Mouse (Mus musculus) G1E (cell line): ENCODE data around the gene Slc35a3. TPM values are rescaled to one million over a fixed set of nuclear protein-coding genes. Genes with fewer than 3 reads are reported as not detected.
"Not testable (repeated sequence)": the region's sequence is repeated elsewhere in the genome, so short reads cannot be mapped to it uniquely, and the experiment has no call there.

Source experiments
- ATAC-seq: 2 replicates; pipeline ENCODE4 v1.8.0; 2016; ENCODE audit warnings: mild to moderate bottlenecking; ENCODE audit not compliant: insufficient number of reproducible peaks, poor library complexity, low FRiP score, severe bottlenecking; ENCODE audit errors: extremely low read depth
- DNase-seq: peaks from one replicate; pipeline ENCODE4 v3.0.0; 2012; ENCODE audit warnings: low spot score
- H3K27me3 ChIP-seq: 2 replicates; pipeline ENCODE4 v1.6.1; 2012; ENCODE audit warnings: mild to moderate bottlenecking, low read length, inconsistent platforms; ENCODE audit not compliant: insufficient read depth
- H3K36me3 ChIP-seq: replicated peaks from 2 replicates; pipeline ENCODE3; 2012; ENCODE audit warnings: mild to moderate bottlenecking, inconsistent platforms
- H3K4me1 ChIP-seq: 2 replicates; pipeline ENCODE4 v1.6.1; 2012; ENCODE audit warnings: low read depth, low read length, inconsistent platforms, mixed read lengths; ENCODE audit not compliant: insufficient read depth
- H3K4me3 ChIP-seq: 2 replicates; pipeline ENCODE4 v1.5.1; 2012; ENCODE audit warnings: low read depth, mild to moderate bottlenecking, inconsistent platforms, low read length, moderate library complexity, mixed read lengths
- H3K9me3 ChIP-seq: replicated peaks from 2 replicates; pipeline ENCODE4 v1.6.1; 2012; ENCODE audit warnings: inconsistent platforms
- CTCF ChIP-seq: IDR thresholded peaks from 2 replicates; pipeline ENCODE4 v1.5.1; 2012; ENCODE audit warnings: low read depth, low read length, inconsistent platforms, mixed read lengths
- GATA1 ChIP-seq: IDR thresholded peaks from 2 replicates; pipeline ENCODE4 v1.6.1; 2012; ENCODE audit warnings: borderline replicate concordance, low read length, inconsistent platforms, mixed read lengths
- GATA2 ChIP-seq: IDR thresholded peaks from 2 replicates; pipeline ENCODE4 v1.6.1; 2012; ENCODE audit warnings: low read depth, low read length, inconsistent platforms, borderline replicate concordance
- POLR2AphosphoS5 ChIP-seq: IDR thresholded peaks from 2 replicates; pipeline ENCODE4 v1.6.1; 2012; ENCODE audit warnings: low read depth, low read length, inconsistent platforms; ENCODE audit not compliant: insufficient replicate concordance
- TAL1 ChIP-seq: conservative IDR thresholded peaks from 2 replicates; pipeline ENCODE4 v1.6.1; 2012; ENCODE audit warnings: low read depth, low read length, inconsistent platforms, mixed read lengths
- polyA plus RNA-seq: library from polyadenylated mRNA; stranded (reverse); fragments of >175 nt; gene quantifications from 2 replicates; pipeline ENCODE4 v1.2.3, GENCODE M21; 2012
- total RNA-seq, 2 experiments: library from RNA; stranded (forward) in 1 of 2; stranded (reverse) in 1 of 2; fragments of 200-1000 nt in 1 of 2; fragments of >200 nt in 1 of 2; fragmentation: Nextera tagmentation in 1 of 2; gene quantifications; 2 replicates each; pipeline ENCODE4 v1.2.3; 2014 to 2017

The Slc35a3 gene
- total and polyA plus RNA-seq, 3 experiments, result 13.4 to 60.9 (median 54.6) TPM

GRCm38 (mm10) chr3:116662463-116662863 is 50.2 kb downstream of the Slc35a3 start, which contains the start of gene Mfsd14a:
Gene Mfsd14a, minus strand, starts transcription at chr3:116662677.
- DNase-seq (peak; percentile 92), ATAC-seq (peak; percentile 89)
- TF ChIP-seq GATA2 (no peak), CTCF (no peak), TAL1 (no peak), POLR2AphosphoS5 (no peak), GATA1 (no peak)
- Histone ChIP-seq H3K27me3 (no peaks in the 10 kb centered on the region), H3K36me3 (peaks cover 49% of the 10 kb centered on the region), H3K9me3 (no peaks in the 10 kb centered on the region), H3K4me3 (peak within 1 kb of the TSS; percentile 99), H3K4me1 (peaks cover 40% of the 10 kb centered on the region)

- TF ChIP-seq POLR2AphosphoS5 (0 out of 2 replicates have a peak, but pooled peaks have one; percentile 32), GATA2 (no peak)
- ATAC-seq, result no peak; the same call in 1 of the 2 replicates
- Histone ChIP-seq H3K4me3 (peak overlapping the region; percentile 99), H3K36me3 (peaks cover 44% of the 10 kb centered on the region), H3K9me3 (no peaks in the 10 kb centered on the region), H3K27me3 (no peaks in the 10 kb centered on the region), H3K4me1 (peaks cover 44% of the 10 kb centered on the region)
- peak; percentile 52 for DNase-seq
Measured at GRCm38 (mm10) chr3:116661870-116662414, 50.7 kb downstream of the Slc35a3 start.

GRCm38 (mm10) chr3:116661288-116661869 is 51.3 kb downstream of the Slc35a3 start:
- no peak for ATAC-seq
- no peak for DNase-seq
- peaks cover 47% of the 10 kb centered on the region for H3K4me1 ChIP-seq
- no peaks in the 10 kb centered on the region for H3K9me3 ChIP-seq
- no peak for TF ChIP-seq GATA1
- no peak for TF ChIP-seq POLR2AphosphoS5
- no peak for TF ChIP-seq GATA2
- no peak for TF ChIP-seq TAL1
- TF ChIP-seq CTCF, result no peak
- H3K4me3 ChIP-seq, result peak overlapping the region; percentile 99
- H3K36me3 ChIP-seq, result peaks cover 42% of the 10 kb centered on the region
- H3K27me3 ChIP-seq, result no peaks in the 10 kb centered on the region

- peaks cover 55% of the 10 kb centered on the region for H3K4me1 ChIP-seq
- no peak for ATAC-seq
- no peak for DNase-seq
- no peak for TF ChIP-seq GATA1
- TF ChIP-seq TAL1, result no peak
- no peak for TF ChIP-seq CTCF
- no peak for TF ChIP-seq GATA2
- TF ChIP-seq POLR2AphosphoS5, result no peak
- H3K9me3 ChIP-seq, result no peaks in the 10 kb centered on the region
- H3K36me3 ChIP-seq, result peaks cover 40% of the 10 kb centered on the region
- H3K4me3 ChIP-seq, result no peak overlapping the region; the same call in 1 of the 2 replicates
- no peaks in the 10 kb centered on the region for H3K27me3 ChIP-seq
Measured at GRCm38 (mm10) chr3:116659856-116660430, 52.7 kb downstream of the Slc35a3 start.

- DNase-seq (no peak), ATAC-seq (no peak)
- Histone ChIP-seq H3K4me1 (peaks cover 59% of the 10 kb centered on the region), H3K4me3 (no peak overlapping the region; the same call in 1 of the 2 replicates), H3K27me3 (no peaks in the 10 kb centered on the region), H3K9me3 (no peaks in the 10 kb centered on the region), H3K36me3 (peaks cover 35% of the 10 kb centered on the region)
- no peak for TF ChIP-seq GATA1
- TF ChIP-seq TAL1, result no peak
- no peak for TF ChIP-seq CTCF
- no peak for TF ChIP-seq GATA2
- TF ChIP-seq POLR2AphosphoS5, result no peak
Measured at GRCm38 (mm10) chr3:116658928-116659565, 53.6 kb downstream of the Slc35a3 start.

- H3K27me3 ChIP-seq, result no peaks in the 10 kb centered on the region
- peaks cover 48% of the 10 kb centered on the region for H3K36me3 ChIP-seq
- H3K4me3 ChIP-seq, result no peak overlapping the region
- TF ChIP-seq GATA1 (no peak), GATA2 (no peak), CTCF (no peak), POLR2AphosphoS5 (no peak), TAL1 (no peak)
- no peak for ATAC-seq
- H3K9me3 ChIP-seq, result no peaks in the 10 kb centered on the region
- DNase-seq, result no peak
- peaks cover 60% of the 10 kb centered on the region for H3K4me1 ChIP-seq
Measured at GRCm38 (mm10) chr3:116656184-116656965, 56.3 kb downstream of the Slc35a3 start.

GRCm38 (mm10) chr3:116654051-116654450 is 58.6 kb downstream of the Slc35a3 start:
- DNase-seq, H3K27me3 ChIP-seq, ATAC-seq, H3K9me3 ChIP-seq, H3K4me3 ChIP-seq: not testable (repeated sequence)
- Histone ChIP-seq H3K36me3 (peaks cover 58% of the 10 kb centered on the region), H3K4me1 (peaks cover 52% of the 10 kb centered on the region)
